Mouse (Mus musculus) colon, adult 2 months (tissue): ENCODE data around the gene Nol11. TPM values are rescaled to one million over a fixed set of nuclear protein-coding genes. Genes with fewer than 3 reads are reported as not detected.

Experiments used
- polyA plus RNA-seq: library from polyadenylated mRNA; depleted of rRNA; stranded (reverse); fragments of >200 nt; gene quantifications from 2 replicates; pipeline ENCODE4 v1.2.3, GENCODE M21; 2012; rRNA removed

Nol11 gene
- polyA plus RNA-seq, result 3.0 and 3.1 TPM in 2 replicates

DNA sequence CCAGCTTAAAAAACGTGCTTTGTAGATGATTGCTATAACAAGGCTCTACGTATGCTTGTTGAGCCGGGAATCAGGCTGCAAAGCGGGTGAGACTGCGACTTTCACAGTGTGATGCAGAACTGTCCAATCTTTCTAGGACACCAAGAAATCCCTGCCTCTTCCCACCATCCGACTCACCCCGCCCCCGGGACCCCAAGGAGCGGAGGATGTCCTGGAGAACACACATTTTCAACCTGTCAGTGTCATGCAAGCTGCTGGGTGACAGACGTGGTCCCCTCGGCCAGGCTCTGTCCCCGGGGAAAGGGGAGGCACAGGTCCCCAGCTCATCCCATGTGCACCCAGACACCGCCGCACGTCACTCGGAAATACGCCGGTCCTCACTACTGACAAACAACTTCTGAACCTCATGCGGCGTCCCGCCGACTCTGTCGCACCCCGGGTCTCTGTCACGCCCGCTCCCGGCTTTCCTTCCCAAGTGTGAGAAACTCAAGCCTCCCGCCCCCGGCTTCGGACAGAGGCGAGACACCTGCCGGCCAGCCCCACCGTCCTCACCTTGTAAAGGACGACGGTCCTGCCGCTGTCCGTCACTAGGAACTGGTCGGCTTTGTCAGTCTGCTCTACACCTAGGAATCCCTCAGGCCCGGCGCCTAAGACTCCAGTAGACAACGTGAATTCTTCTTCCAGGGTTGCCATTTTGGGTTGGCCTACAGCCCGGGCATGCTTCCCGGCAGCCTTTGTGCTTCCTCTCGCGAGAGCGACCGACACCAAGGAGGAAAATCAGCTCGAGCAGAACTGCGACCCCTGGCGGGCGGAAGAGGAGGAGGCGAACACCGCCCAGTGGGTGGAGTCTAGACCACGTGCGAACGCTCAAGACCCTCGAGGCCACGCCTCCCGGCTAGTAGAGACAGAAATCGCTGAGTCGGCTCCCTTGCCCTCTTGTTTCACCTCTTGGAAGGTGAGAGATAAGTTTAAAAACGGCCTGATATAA is at the start of gene Nol11:
Gene Nol11, minus strand, starts transcription at position 817 of the 988 bp plus-strand sequence.

DNA sequence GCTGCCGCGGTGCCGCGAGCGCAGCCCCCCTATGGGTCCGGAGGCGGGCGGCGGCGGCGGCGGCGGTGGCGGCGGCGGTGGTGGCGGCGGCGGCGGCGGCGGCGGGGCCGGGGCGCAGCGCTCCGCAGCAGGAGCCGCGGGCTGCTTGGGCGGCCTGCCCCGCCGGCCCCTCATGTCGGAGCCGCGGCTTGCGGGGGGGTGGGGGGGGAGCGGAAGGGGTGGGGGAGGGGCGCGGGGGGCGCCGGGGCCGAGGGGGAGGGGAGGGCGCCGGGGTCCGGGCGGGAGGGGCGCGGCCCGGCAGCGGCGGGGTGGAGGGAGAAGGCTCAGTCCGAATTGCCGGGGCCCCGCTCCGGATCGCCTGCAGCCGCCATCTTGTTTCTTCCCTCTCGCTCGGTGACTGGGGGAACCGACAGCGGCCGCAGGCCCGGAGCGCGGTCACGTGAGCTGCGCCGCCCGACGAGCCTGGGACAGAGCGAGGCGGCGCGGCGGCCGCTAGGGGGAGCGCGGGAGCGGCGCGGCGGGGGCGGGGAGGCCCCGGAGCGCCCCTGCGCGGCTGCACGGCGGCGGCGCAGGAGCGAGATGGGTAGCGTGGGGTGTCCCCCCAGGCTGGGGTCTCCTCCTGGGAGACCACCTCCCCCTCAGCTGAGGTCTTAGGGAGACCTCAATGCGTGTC is 57.3 kb downstream of the Nol11 start, which contains the start of gene Bptf:
Gene Bptf, minus strand, starts transcription at position 379 of the 673 bp plus-strand sequence.

Other genes starting within 250 kb of the Nol11 start
- gene Kpna2, start 189.8 kb downstream of the Nol11 start, polyA plus RNA-seq, result 35.9 and 36.3 TPM in 2 replicates
- gene 1810010H24Rik, start 163.7 kb downstream of the Nol11 start, polyA plus RNA-seq, result 3.0 and 3.6 TPM in 2 replicates
- 15.8 and 23.1 TPM in 2 replicates for gene Bptf, start 57.3 kb downstream of the Nol11 start, polyA plus RNA-seq